Mouse (Mus musculus): ENCODE data around the gene Ccdc142.

The Ccdc142 gene

GRCm38 (mm10) chr6:83141636-83142035, 40.2 kb downstream of the Ccdc142 start:
- no peak for DNase-seq (ENCODE audit: low spot score)

GRCm38 (mm10) chr6:83142211-83142731, 40.9 kb downstream of the Ccdc142 start:
- no peak for DNase-seq (ENCODE audit: low spot score)

- no peak for DNase-seq (ENCODE audit: low spot score)
Measured at GRCm38 (mm10) chr6:83142886-83143285, 41.5 kb downstream of the Ccdc142 start.

GRCm38 (mm10) chr6:83145209-83145608, 43.8 kb downstream of the Ccdc142 start:
- no peak for DNase-seq (ENCODE audit: low spot score)

GRCm38 (mm10) chr6:83145805-83146204, 44.4 kb downstream of the Ccdc142 start:
- DNase-seq (ENCODE audit: low spot score), result no peak

DNA sequence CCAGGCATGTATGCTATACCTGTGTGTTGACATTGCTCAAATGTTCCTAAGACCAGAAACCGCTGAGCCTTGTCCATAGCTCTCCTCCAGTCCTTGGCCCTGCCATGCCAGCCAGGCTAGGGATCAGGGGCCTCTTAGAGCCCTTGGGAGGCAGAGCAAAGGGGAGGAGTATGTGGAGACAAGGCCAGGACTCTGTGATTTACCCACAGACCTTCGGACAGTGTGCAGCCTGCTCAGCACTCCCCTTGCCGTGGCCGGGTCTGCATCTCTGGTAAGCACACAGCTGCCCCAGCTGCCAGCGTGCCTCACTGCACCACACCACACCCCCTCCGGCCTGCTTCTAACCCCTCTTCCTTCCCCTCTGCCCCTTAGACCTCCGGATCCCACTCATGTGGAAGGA, 45.9 kb downstream of the Ccdc142 start:
- DNase-seq (ENCODE audit: low spot score), result no peak

DNA sequence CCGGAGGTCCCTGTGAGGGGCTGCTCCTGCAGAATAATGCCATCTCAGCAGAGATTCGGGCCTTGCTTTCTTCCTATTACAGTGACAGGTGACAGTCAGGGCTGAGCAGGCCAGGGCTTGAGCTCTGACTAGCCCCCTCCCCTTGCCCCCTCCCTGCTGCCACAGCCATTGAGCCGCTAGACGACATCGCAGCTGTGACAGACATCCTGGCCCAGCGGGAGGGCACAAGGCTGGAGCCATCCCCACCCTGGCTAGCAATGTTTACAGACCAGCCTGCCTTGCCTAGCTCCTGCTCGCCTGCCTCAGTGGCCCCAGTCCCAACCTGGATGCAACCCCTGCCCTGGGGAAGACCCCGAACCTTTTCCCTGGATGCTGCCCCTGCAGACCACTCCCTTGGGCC, 50.3 kb downstream of the Ccdc142 start:
- no peak for DNase-seq (ENCODE audit: low spot score)

DNA sequence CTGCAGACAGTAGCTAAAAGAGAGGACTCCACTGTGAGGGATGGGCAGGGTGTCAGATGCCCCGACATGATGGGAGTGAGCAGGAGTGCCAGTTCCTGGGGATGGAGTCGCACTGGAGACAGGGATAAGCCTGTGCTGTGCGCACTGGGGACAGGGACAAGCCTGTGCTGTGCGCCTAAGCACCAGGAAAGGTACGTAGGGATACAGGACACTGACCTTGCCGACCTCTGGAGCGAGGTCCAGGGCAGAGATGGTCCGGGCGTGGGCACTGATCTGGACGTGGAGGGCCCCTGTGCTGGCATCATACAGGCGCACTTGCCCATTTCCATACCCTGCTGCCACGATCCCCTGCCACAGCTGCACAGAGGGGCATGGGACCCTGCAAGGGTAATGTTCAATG, 51.6 kb downstream of the Ccdc142 start:
- DNase-seq (ENCODE audit: low spot score), result no peak

DNA sequence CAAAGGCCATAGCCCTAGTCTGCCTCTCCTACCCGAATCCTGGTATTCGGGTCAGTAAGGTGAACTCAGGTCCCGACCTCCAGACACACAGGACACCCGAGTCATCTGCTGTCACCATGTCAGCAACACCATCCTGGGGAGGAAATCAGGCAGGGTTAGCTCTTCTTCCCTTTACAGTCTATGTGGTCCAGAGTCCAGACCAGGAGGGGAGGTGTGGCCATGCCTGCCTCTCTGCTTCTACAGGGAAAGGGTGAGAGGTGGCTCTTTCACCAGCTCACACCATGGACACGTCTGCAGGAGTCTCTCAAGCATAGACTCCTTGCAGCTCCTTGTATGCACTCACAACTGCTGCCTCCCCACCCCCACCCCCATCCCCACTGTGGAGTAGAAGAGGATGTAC, 52.1 kb downstream of the Ccdc142 start:
- DNase-seq (ENCODE audit: low spot score), result no peak

- DNase-seq (ENCODE audit: low spot score), result no peak
Measured at GRCm38 (mm10) chr6:83155552-83156238, 54.3 kb downstream of the Ccdc142 start.

DNA sequence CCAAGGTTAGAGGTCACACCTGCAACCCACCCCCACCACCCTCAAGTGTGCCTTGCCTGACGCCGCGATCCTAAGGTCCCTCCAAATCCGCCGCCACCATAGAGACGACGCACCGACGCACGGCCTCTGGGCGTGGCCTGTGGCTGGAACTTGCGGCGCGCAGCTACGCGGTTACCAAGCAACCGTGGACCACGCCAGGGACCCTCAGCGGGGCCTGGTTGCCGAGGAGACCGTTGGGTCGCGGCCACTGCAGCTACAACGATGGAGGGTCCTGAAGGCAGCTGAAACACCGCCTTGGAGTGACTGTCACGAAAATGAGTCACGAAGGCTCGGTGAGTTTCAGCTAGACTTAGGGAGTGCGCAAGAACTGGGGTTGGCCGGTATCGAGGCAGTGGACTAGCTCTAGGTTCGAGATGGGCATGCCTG, 54.9 kb downstream of the Ccdc142 start, which contains the start of the genes Wdr54 and 1700003E16Rik:
Gene Wdr54, minus strand, starts transcription at position 139 of the 426 bp plus-strand sequence.
Gene 1700003E16Rik, plus strand, starts transcription at position 146 of the 426 bp plus-strand sequence.
- DNase-seq (ENCODE audit: low spot score), result peak; percentile 74
